Comparison of ENCODE assay signal across 9 mouse cellular contexts in genomic region chr7:101906287-101906681, GRCm38 (mm10). TPM values are rescaled to one million over a fixed set of nuclear protein-coding genes. Genes with fewer than 3 reads are reported as not detected.
DNase-seq lines count a peak whose midpoint lies in the region; ATAC-seq and TF ChIP-seq lines count a peak whose summit lies in the region.
"Had no signal": no experiment of that assay in that cellular context is flagged by ENCODE, and none has a peak within 500 bp of the region (broad histone marks: within the 10 kb centered on the region; RNA-seq: fewer than 3 reads in every experiment).

Gene Tomt (minus strand): TSS chr7:101906359.

- H3K36me3 ChIP-seq in heart, embryonic 13.5 days = peaks cover 29% of the 10 kb centered on the region
- H3K36me3 ChIP-seq in ES-E14 (ENCODE audit: control insufficient read depth, insufficient read depth, low read length, poor library complexity, severe bottlenecking) (peaks cover 18% of the 10 kb centered on the region), macrophage (ENCODE audit: inconsistent target) (peaks cover 15% of the 10 kb centered on the region)
- peaks cover 39% of the 10 kb centered on the region for H3K36me3 ChIP-seq in hindbrain, embryonic 10.5 days

- no peak for ATAC-seq in heart, embryonic 13.5 days (ENCODE audit: extremely low read depth, insufficient number of reproducible peaks, low FRiP score, low TSS enrichment)

- peaks cover 4% of the 10 kb centered on the region; the same call in 1 of the 2 replicates for H3K9me3 ChIP-seq in heart, embryonic 13.5 days
- H3K9me3 ChIP-seq in ES-E14 (ENCODE audit: control insufficient read depth, insufficient read depth, low read depth, low read length) = no peaks in the 10 kb centered on the region
- H3K9me3 ChIP-seq in hindbrain, embryonic 10.5 days = 0 out of 2 replicates have a peak, but pooled peaks cover 3% of the 10 kb centered on the region

- H3K4me1 ChIP-seq in heart, embryonic 13.5 days = peaks cover 36% of the 10 kb centered on the region
- peaks cover 6 to 12% of the 10 kb centered on the region in 2 experiments; a peak in 3 of 4 replicates for H3K4me1 ChIP-seq in ES-E14 (ENCODE audit: control insufficient read depth in 2 of 2, insufficient read depth in 2 of 2, low read length in 2 of 2, poor library complexity in 1 of 2)
- H3K4me1 ChIP-seq in hindbrain, embryonic 10.5 days (replicated peaks) = peaks cover 18% of the 10 kb centered on the region

- H3K79me2 ChIP-seq in macrophage (ENCODE audit: inconsistent target) = peaks cover 53% of the 10 kb centered on the region

- intact Hi-C loops in heart, postnatal 25 days (cut with DNase I) = loop anchor here (2.0 to 5.0 kb wide), 2 partner anchors 69 to 161 kb away; partner anchors contain the start of genes Rnf121, Xndc1 and Xntrpc
- intact Hi-C loops in gastrocnemius, postnatal 36 days (cut with DNase I) = no loop called here

- peak within 1 kb of the TSS; percentile 74 for H3K4me2 ChIP-seq in heart, embryonic 13.5 days

- in situ Hi-C loops in ES-E14 (cut with MboI; ENCODE audit: low sequenced_read_pairs in 2 of 2, unreplicated experiment in 2 of 2) = no loop called here

- DNase-seq in heart, postnatal 25 days (ENCODE audit: low spot score) = no peak
- no peak for DNase-seq in ES-E14 (ENCODE audit: low read depth, low spot score)
- DNase-seq in hindbrain, embryonic 10.5 days (ENCODE audit: low spot score) = no peak
- no peak for DNase-seq in adrenal gland, adult 8-10 months
- no peak for DNase-seq in gastrocnemius, postnatal 36 days
- no peak for DNase-seq in spleen, postnatal 14 days (ENCODE audit: low spot score in 2 of 2)

- WGBS in heart, embryonic 13.5 days = 13% methylated on average over 11 of the region's 11 CpGs
- 20% methylated on average over 11 of the region's 11 CpGs for WGBS in hindbrain, embryonic 10.5 days
- WGBS in macrophage (ENCODE audit: missing documents) = 0% methylated on average over 11 of the region's 11 CpGs

- H3K4me3 ChIP-seq in heart, embryonic 13.5 days = peak within 1 kb of the TSS; percentile 67
- H3K4me3 ChIP-seq in ES-E14 (ENCODE audit: insufficient read depth in 1 of 2, low read depth in 1 of 2, low read length in 2 of 2, poor library complexity in 1 of 2, severe bottlenecking in 1 of 2) = peak within 1 kb of the TSS; percentile 83 to 86
- H3K4me3 ChIP-seq in hindbrain, embryonic 10.5 days = peak within 1 kb of the TSS; percentile 71
- H3K4me3 ChIP-seq in macrophage (ENCODE audit: inconsistent target) = peak within 1 kb of the TSS; percentile 81

- H3K27ac ChIP-seq in heart, embryonic 13.5 days (replicated peaks) = peak within 1 kb of the TSS; percentile 95
- H3K27ac ChIP-seq in ES-E14 (ENCODE audit: insufficient read depth, low read depth, low read length, poor library complexity, severe bottlenecking) (peak within 1 kb of the TSS; percentile 78), macrophage (peak within 1 kb of the TSS; percentile 99)
- H3K27ac ChIP-seq in hindbrain, embryonic 10.5 days = peak within 1 kb of the TSS; percentile 97

- H3K9ac ChIP-seq in heart, embryonic 13.5 days = peak within 1 kb of the TSS; percentile 88
- H3K9ac ChIP-seq in ES-E14 (ENCODE audit: insufficient read depth, low read depth, low read length, poor library complexity, severe bottlenecking) = peak within 1 kb of the TSS; percentile 98

- H3K27me3 ChIP-seq in heart, embryonic 13.5 days (replicated peaks) = no peaks in the 10 kb centered on the region
- H3K27me3 ChIP-seq in hindbrain, embryonic 10.5 days (ENCODE audit: insufficient read depth, poor library complexity, severe bottlenecking) = no peaks in the 10 kb centered on the region

TF ChIP-seq in ES-E14, 5 proteins besides CTCF, POLR2A, EP300 and RAD21:
- TF ChIP-seq HCFC1 (IDR thresholded peaks at IDR 0.05; ENCODE audit: borderline replicate concordance, insufficient read depth, low read length) (no peak), CHD2 (IDR thresholded peaks at IDR 0.05; ENCODE audit: low read depth, low read length) (no peak), ZNF384 (IDR thresholded peaks at IDR 0.05; ENCODE audit: low read depth, low read length) (no peak), MAFK (IDR thresholded peaks at IDR 0.05; ENCODE audit: insufficient read depth, low read depth, low read length) (no peak), ZC3H11A (IDR thresholded peaks at IDR 0.05; ENCODE audit: borderline replicate concordance, low read depth, low read length) (no peak)
TF ChIP-seq in ES-E14: peak in this region for 0.

RNA-seq across cellular contexts. Expression of gene Tomt, which starts in this region (rescaled TPM):
- polyA plus RNA-seq in heart, embryonic 13.5 days (2015; fragmentation: Nextera tagmentation; extraction: Ambion mirVana) = 0.10 and 0.27 TPM in 2 replicates
- not detected for total RNA-seq in heart, postnatal 25 days (2021)
- 1.9 and 3.0 TPM in 2 replicates for total RNA-seq in ES-E14 (2012; rRNA removed)
- 0.31 and 0.75 TPM in 2 replicates for polyA plus RNA-seq in hindbrain, embryonic 10.5 days (2016; fragmentation: Nextera tagmentation; extraction: Ambion mirVana)
- total RNA-seq in macrophage (2018; cell fraction: chromatin; rRNA removed) = 1 to 10 TPM in 1 of 26 experiments, under 1 TPM in 24, not detected in 1; 0.23 to 1.0 (median 0.60) TPM
- under 1 TPM in 25 of 26 experiments, not detected in 1; 0.04 to 0.41 (median 0.15) TPM for total RNA-seq in macrophage (2018; cell fraction: cytosol; rRNA removed)
- total RNA-seq in macrophage (2018; cell fraction: nucleus; rRNA removed) = 1 to 10 TPM in 1 of 26 experiments, under 1 TPM in 24, not detected in 1; 0.22 to 1.1 (median 0.56) TPM
- polyA plus RNA-seq in macrophage (2018) = 0.09 to 0.23 TPM (median 0.21 TPM) in 3 replicates
- total RNA-seq in adrenal gland, adult 8-10 months (2022) = not detected
- total RNA-seq in gastrocnemius, postnatal 36 days (2021) = not detected
- total RNA-seq: neutrophil, adult 5-6 weeks had no signal
